Mouse (Mus musculus) spleen, adult 2 months (tissue): ENCODE measurements at regions not wholly inside any gene's neighbourhood (a gene's known extent, or its start where the extent isn't known, plus 50 kb on each side); places are given as distances from the start of the nearest gene placed in this dataset.

ENCODE experiments used
- DNase-seq, 2 experiments: peaks; one replicate each; pipeline versions ENCODE4 v3.0.0 to v3.0.0-alpha.2; 2012 to 2021; ENCODE audit warnings: low spot score in 2 of 2, low read depth in 1 of 2
- H3K27ac ChIP-seq: fragments of 200-500 bp; 2 replicates; pipeline ENCODE4 v1.5.1; 2012; ENCODE audit warnings: low read length, inconsistent platforms; ENCODE audit not compliant: insufficient read depth
- H3K27me3 ChIP-seq: fragments of 200-500 bp; 2 replicates; pipeline ENCODE4 v1.6.1; 2012; ENCODE audit warnings: mild to moderate bottlenecking, moderate library complexity, low read length, inconsistent platforms; ENCODE audit not compliant: control insufficient read depth, insufficient read depth
- H3K36me3 ChIP-seq: fragments of 200-500 bp; 2 replicates; pipeline ENCODE4 v1.6.1; 2012; ENCODE audit warnings: mild to moderate bottlenecking, low read length, inconsistent platforms; ENCODE audit not compliant: control insufficient read depth, insufficient read depth
- H3K4me1 ChIP-seq: fragments of 200-500 bp; 2 replicates; pipeline ENCODE4 v1.6.1; 2011; ENCODE audit warnings: inconsistent platforms; ENCODE audit not compliant: control insufficient read depth, insufficient read depth, insufficient read length
- H3K4me3 ChIP-seq: fragments of 200-500 bp; 2 replicates; pipeline ENCODE4 v1.5.1; 2011; ENCODE audit warnings: mild to moderate bottlenecking, inconsistent platforms; ENCODE audit not compliant: insufficient read depth, insufficient read length; ENCODE audit errors: extremely low read depth
- CTCF ChIP-seq: fragments of 200-500 bp; IDR thresholded peaks from 2 replicates; pipeline ENCODE4 v1.5.1; 2011; ENCODE audit warnings: mild to moderate bottlenecking, inconsistent platforms; ENCODE audit not compliant: insufficient read depth, insufficient read length, insufficient replicate concordance; ENCODE audit errors: extremely low read depth
- POLR2A ChIP-seq: fragments of 200-500 bp; IDR thresholded peaks from 2 replicates; pipeline ENCODE4 v1.6.1; 2011; ENCODE audit warnings: low read depth, low read length, inconsistent platforms
- WGBS: fragments of 180-500 bp; shearing (Covaris S2); methylation state at CpG from one replicate; pipeline ENCODE4 v1.1.7; 2018; 5-methylcytosine and 5-hydroxymethylcytosine counted together

DNA sequence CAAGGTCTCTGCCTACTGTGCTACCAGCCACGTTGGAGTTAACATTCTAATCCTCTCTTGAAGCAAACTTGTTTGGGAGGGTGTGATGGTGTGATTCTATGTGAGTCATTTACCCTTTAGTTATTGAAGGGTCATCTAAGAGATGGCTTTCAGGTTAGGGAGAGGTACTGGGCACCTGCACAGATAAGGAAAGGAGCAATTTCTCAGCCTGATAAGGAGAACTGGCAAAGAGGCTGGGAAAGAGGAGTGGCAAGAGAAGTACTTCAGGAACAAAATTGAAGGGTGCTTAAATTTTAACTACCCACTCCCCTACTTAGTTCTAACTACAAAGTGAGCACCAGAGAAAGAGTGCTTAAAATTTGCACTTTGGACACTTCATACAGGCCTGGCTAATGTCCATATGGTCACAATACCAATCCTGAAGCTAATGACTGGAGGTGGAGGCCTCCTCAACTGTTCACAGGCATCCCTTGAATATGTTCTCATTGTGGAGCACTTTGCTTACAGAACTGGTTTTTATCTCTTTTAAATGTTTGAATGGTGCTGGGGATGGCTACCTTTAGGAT lies 197.1 kb downstream of the Tmsb4x start:
- DNase-seq, result no peak
- no peaks in the 10 kb centered on the region for H3K36me3 ChIP-seq
- H3K4me3 ChIP-seq, result no peak overlapping the region
- no peak overlapping the region for H3K27ac ChIP-seq
- no peak for TF ChIP-seq POLR2A
- no peak for TF ChIP-seq CTCF
- H3K27me3 ChIP-seq, result no peaks in the 10 kb centered on the region
- peaks cover 5% of the 10 kb centered on the region for H3K4me1 ChIP-seq
- 84% methylated on average over 1 of the region's 1 CpGs for WGBS

DNA sequence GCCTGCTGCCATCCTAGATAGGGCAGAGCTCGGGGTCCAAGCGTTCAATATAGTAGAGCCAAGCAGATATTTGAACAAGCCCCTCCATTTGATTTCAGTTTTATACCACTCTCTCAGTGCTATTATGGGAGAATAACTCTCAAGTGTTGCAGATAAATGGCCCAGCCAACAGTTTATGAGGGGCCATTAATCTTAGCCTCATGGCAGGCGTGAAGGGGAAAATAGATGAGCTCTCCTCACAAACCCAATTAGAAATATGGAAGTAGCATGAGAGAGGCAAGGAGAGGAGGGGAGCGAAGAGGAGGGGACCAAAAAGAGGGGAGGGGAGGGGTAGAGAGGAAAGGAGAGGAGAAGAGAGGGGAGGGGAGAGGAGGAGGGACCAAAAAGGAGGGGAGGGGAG lies 213.3 kb downstream of the Tmsb4x start:
- Histone ChIP-seq H3K27me3 (no peaks in the 10 kb centered on the region), H3K4me1 (no peaks in the 10 kb centered on the region), H3K4me3 (no peak overlapping the region), H3K27ac (no peak overlapping the region), H3K36me3 (no peaks in the 10 kb centered on the region)
- no peak for DNase-seq
- 83% methylated on average over 4 of the region's 4 CpGs for WGBS
- TF ChIP-seq POLR2A, result no peak
- no peak for TF ChIP-seq CTCF

DNA sequence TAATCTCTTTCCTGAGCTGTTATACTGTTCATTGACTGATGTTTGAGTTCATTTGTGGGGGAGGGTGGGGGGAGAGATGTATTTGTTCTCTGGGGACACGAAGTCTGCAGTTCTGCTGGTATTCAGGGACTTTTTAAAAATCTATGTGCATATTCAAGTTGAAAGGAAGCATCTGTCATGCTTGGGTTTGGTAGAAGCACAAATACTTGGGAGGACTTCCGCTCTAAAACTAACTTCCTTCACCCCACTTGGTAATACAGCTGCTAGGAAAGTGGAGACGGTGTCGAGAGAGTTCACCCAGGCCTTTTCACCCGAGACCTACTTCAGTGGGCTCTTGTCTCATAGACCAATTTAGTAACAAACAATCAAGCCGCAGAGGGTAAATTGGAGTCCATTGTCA lies 228.1 kb downstream of the Tmsb4x start:
- no peak for TF ChIP-seq CTCF
- WGBS, result 40% methylated on average over 6 of the region's 6 CpGs
- H3K4me1 ChIP-seq, result peaks cover 4% of the 10 kb centered on the region; the same call in 1 of the 2 replicates
- no peaks in the 10 kb centered on the region for H3K27me3 ChIP-seq
- H3K4me3 ChIP-seq, result no peak overlapping the region
- H3K27ac ChIP-seq, result no peak overlapping the region
- no peaks in the 10 kb centered on the region for H3K36me3 ChIP-seq
- DNase-seq, result no peak

GRCm38 (mm10) chrX:166980504-166980903 lies 228.6 kb downstream of the Tmsb4x start:
- 46% methylated on average over 4 of the region's 4 CpGs for WGBS
- DNase-seq, result no peak
- Histone ChIP-seq H3K27me3 (no peaks in the 10 kb centered on the region), H3K4me1 (peaks cover 4% of the 10 kb centered on the region; the same call in 1 of the 2 replicates), H3K36me3 (no peaks in the 10 kb centered on the region), H3K27ac (peak overlapping the region; percentile 43; the same call in 1 of the 2 replicates), H3K4me3 (no peak overlapping the region)
- no peak for TF ChIP-seq CTCF
- TF ChIP-seq POLR2A, result no peak

GRCm38 (mm10) chrX:166977029-166977428 lies 232.1 kb downstream of the Tmsb4x start:
- peaks cover 4% of the 10 kb centered on the region; the same call in 1 of the 2 replicates for H3K4me1 ChIP-seq
- H3K27ac ChIP-seq, result no peak overlapping the region
- H3K27me3 ChIP-seq, result no peaks in the 10 kb centered on the region
- H3K4me3 ChIP-seq, result no peak overlapping the region
- no peak for DNase-seq
- no peaks in the 10 kb centered on the region for H3K36me3 ChIP-seq
- TF ChIP-seq POLR2A, result no peak
- TF ChIP-seq CTCF, result no peak

GRCm38 (mm10) chrX:166971721-166972120 lies 237.4 kb downstream of the Tmsb4x start:
- WGBS, result 79% methylated on average over 1 of the region's 1 CpGs
- Histone ChIP-seq H3K4me3 (no peak overlapping the region), H3K36me3 (no peaks in the 10 kb centered on the region), H3K27ac (no peak overlapping the region), H3K27me3 (no peaks in the 10 kb centered on the region), H3K4me1 (no peaks in the 10 kb centered on the region)
- no peak for TF ChIP-seq POLR2A
- TF ChIP-seq CTCF, result no peak
- no peak for DNase-seq

- no peak overlapping the region for H3K27ac ChIP-seq
- TF ChIP-seq POLR2A (no peak), CTCF (no peak)
- H3K27me3 ChIP-seq, result no peaks in the 10 kb centered on the region
- no peak for DNase-seq
- WGBS, result 81% methylated on average over 7 of the region's 7 CpGs
- no peaks in the 10 kb centered on the region for H3K4me1 ChIP-seq
- no peaks in the 10 kb centered on the region for H3K36me3 ChIP-seq
- H3K4me3 ChIP-seq, result no peak overlapping the region
Measured at GRCm38 (mm10) chrX:166964656-166965582, 244.2 kb downstream of the Tmsb4x start.
